Mouse (Mus musculus): Measurements from ENCODE around the gene Vmn1r69. TPM values are rescaled to one million over a fixed set of nuclear protein-coding genes. Genes with fewer than 3 reads are reported as not detected.

Gene Vmn1r69
- not detected in 2 replicates for polyA plus RNA-seq (2012; rRNA removed)

DNA sequence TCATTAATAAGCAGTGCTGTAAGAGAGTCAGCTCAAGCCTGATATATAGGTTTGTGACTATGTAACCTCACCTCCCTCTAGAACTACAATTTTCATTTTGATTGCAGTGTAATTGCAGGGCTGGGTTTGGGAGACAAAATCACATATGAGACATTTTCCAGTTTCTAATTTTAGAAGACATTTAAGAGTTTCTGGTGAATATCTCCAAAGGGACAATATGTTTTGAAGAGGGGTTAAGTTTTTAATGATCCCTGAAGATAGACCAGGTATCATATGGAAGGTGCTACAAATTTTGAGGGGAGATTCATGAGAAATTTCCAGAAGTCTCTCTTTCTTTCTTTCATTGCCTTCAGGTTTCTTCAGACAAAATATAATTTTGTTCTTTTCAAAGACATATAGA, at the start of gene Vmn1r69:
TSS of gene Vmn1r69 (minus strand) at position 101 of the 400 bp plus-strand sequence.
- no peak for DNase-seq (ENCODE audit: low read depth)

DNA sequence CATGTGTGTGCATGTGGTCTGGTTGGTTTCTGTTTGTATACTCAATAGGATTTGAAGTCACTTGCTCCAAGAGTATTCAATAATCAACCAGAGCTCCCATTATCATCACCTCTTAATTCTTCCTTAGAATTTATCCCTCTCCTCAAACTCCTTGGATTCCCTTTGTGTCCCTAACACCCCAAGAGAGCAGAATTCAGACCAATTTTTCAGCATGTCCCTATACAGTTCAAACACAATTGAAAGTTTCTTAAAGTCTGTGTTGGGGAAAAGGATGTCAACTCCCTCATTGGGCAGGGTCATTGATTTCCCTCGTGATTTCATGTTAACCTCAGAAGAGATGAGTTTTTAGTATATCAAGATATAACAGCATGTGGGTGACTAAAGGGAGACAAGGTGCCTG, 17.8 kb upstream of the Vmn1r69 start, which contains the start of gene Vmn1r70:
TSS of gene Vmn1r70 (plus strand) at position 301 of the 400 bp plus-strand sequence.
- DNase-seq (ENCODE audit: low read depth): no peak

DNA sequence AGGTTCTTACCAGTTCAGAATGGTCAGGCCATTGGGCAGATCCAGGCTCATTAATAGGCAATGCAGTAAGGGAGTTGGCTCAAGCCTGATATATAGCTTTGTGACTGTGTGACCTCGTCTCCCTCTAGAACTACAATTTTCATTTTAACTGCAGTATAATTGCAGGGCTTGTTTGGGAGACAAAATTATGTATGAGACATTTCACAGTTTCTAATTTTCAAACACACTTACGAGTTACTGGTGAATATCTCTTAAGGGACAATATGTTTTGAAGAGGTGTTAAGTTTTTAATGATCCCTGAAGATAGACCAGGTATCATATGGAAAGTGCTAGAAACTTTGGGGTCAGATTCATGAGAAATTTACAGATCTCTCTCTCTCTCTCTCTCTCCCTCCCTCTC, 55.1 kb downstream of the Vmn1r69 start, which contains the start of gene Vmn1r68:
TSS of gene Vmn1r68 (minus strand) at position 101 of the 400 bp plus-strand sequence.
- DNase-seq (ENCODE audit: low read depth): no peak

Other genes starting within 250 kb of the Vmn1r69 start
- not detected in 2 replicates for gene Vmn1r67, start 170.3 kb downstream of the Vmn1r69 start, polyA plus RNA-seq (2012; rRNA removed)
- 0.54 and 0.60 TPM in 2 replicates for gene Zik1, start 118.3 kb downstream of the Vmn1r69 start, polyA plus RNA-seq (2012; rRNA removed)
- not detected in 2 replicates for gene Vmn1r68, start 55.2 kb downstream of the Vmn1r69 start, polyA plus RNA-seq (2012; rRNA removed)
- gene Vmn1r70, start 17.9 kb upstream of the Vmn1r69 start, polyA plus RNA-seq (2012; rRNA removed): not detected in 2 replicates
- not detected in 2 replicates for gene Nlrp4b, start 74.1 kb upstream of the Vmn1r69 start, polyA plus RNA-seq (2012; rRNA removed)
- gene Vmn1r71, start 140.7 kb upstream of the Vmn1r69 start, polyA plus RNA-seq (2012; rRNA removed): not detected in 2 replicates

Measured in gonadal fat pad, adult 2 months (tissue).